Mouse (Mus musculus) lung, postnatal 4 days (tissue): Measurements from ENCODE around the gene Olfr808.

ENCODE experiments used
- DNase-seq, 2 experiments: peaks; one replicate each; pipeline ENCODE4 v3.0.0; 2021

Olfr808 gene

DNA sequence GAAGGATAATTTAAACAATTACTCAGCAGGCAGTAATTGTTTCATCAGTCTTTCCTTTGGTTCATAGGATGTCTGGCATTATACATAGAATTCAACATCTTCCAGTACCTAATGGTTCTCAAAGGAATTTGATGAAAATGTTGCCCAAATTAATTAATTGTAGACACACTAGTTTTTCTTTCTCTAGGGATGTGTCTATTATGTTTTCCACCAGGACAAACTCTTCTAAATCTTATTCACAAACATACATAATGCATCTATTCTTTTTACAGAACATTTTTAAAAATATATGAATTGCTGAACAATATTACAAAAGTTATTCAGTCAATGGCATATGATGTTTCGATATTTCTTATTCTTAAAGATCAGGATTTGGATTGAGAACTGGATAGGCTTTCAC is at the start of gene Olfr808:
Olfr808 (plus strand) TSS at position 301 of the 400 bp plus-strand sequence.
- no peak for DNase-seq

DNA sequence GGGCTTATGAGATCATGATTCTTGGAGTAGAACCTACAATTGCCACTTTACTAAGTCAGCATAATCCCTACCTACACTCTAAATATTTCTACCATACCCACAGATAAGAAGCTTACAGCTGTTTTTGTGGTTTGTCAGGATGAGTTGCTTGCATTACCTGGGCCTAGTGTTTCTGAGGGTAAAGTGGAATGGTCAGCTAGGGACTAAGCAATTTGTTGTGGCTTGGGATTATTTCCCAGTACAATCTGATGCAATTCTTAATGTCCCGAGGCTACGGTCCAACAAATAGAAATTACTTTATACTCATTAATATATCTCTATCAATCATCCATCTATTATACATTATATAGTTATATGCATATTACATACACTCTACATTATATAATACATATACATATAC is 36.0 kb upstream of the Olfr808 start, which contains the start of gene Olfr805:
Olfr805 (minus strand) TSS at position 101 of the 400 bp plus-strand sequence.
- DNase-seq: no peak

GRCm38 (mm10) chr10:129741821-129742220 is 23.5 kb upstream of the Olfr808 start, which contains the start of gene Olfr806:
Gene Olfr806 (minus strand): TSS chr10:129741921.
- no peak for DNase-seq

DNA sequence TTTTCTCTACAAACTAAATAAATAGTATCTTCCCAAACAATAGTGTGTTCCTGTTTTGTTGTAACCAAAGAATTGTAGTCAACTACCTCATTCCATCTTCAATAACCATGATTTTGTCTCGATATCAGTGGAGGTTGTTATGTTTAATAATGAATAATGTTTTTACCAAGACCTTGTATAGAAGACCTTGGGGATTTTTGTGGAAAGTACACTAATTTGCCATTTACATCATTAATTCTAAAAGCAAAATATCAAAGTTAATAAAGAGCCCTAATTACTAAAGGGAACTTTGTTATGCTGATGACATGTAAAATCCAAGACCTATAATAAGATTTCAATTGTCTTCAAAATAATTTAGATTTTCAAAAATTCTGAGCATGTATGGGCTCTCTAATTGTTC is 7.6 kb upstream of the Olfr808 start, which contains the start of gene Olfr807:
Olfr807 (minus strand) TSS at position 101 of the 400 bp plus-strand sequence.
- no peak for DNase-seq

GRCm38 (mm10) chr10:129774338-129774737 is 9.1 kb downstream of the Olfr808 start, which contains the start of gene Olfr809:
Gene Olfr809 (plus strand): TSS chr10:129774638.
- no peak for DNase-seq

DNA sequence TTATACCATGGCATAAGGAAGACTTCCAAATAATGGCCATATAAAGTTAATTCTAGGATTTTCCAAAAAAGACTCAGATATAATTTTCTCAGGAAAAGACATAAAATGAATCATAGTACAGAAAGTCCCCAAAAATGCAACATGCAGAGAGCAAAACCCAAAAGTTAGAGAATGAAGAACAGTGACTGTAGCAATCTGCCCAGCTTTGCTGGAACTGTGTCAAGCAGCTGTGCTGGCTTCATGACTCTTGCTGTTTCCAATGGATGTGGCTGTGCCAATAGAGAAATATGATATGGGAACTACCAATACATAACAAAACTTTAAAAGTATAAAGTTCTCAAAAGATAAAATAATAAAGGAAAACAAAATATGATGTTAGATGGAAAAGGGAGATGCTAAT is 12.8 kb downstream of the Olfr808 start:
- DNase-seq: no peak

- no peak for DNase-seq
Measured at GRCm38 (mm10) chr10:129794817-129795216, 29.5 kb downstream of the Olfr808 start, which contains the start of gene Olfr810. Gene Olfr810 (minus strand): TSS chr10:129794917.

GRCm38 (mm10) chr10:129804296-129804695 is 39.0 kb downstream of the Olfr808 start, which contains the start of gene Olfr811:
Gene Olfr811 (minus strand): TSS chr10:129804396.
- no peak for DNase-seq
